Mouse (Mus musculus) gastrocnemius, postnatal 36 days (tissue): Measurements from ENCODE around the gene Pde4d. TPM values are rescaled to one million over a fixed set of nuclear protein-coding genes. Genes with fewer than 3 reads are reported as not detected.

Source experiments
- DNase-seq, 2 experiments: peaks; one replicate each; pipeline ENCODE4 v3.0.0; 2022
- intact Hi-C: fragments of 180-260 bp; cut with DNase I; formaldehyde crosslinking; loops from one replicate; pipeline ENCODE4 v1.15.1; 2025
- total RNA-seq, 2 experiments: library from RNA; stranded (reverse); gene quantifications; 2 replicates each; pipeline ENCODE4 v1.2.3; 2021

The Pde4d gene
- total RNA-seq, 2 experiments from 2014 or later, result 190 to 235 TPM

- intact Hi-C loops, result no loop called here
Observed at GRCm38 (mm10) chr13:108552995-108553394, 103.2 kb downstream of the Pde4d start.

GRCm38 (mm10) chr13:108554901-108555300, 105.2 kb downstream of the Pde4d start:
- intact Hi-C loops, result no loop called here

More at GRCm38 (mm10) chr13:108552995-108553394, 103.2 kb downstream of the Pde4d start:
- no peak for DNase-seq

GRCm38 (mm10) chr13:108596938-108597337, 147.2 kb downstream of the Pde4d start:
- intact Hi-C loops, result no loop called here
- DNase-seq, result no peak

More at GRCm38 (mm10) chr13:108554901-108555300, 105.2 kb downstream of the Pde4d start:
- no peak for DNase-seq

- intact Hi-C loops, result no loop called here
- no peak for DNase-seq
Observed at GRCm38 (mm10) chr13:108598673-108599072, 148.9 kb downstream of the Pde4d start.

- intact Hi-C loops, result no loop called here
- no peak for DNase-seq
Observed at GRCm38 (mm10) chr13:108599186-108599900, 149.6 kb downstream of the Pde4d start.

GRCm38 (mm10) chr13:108601021-108601420, 151.3 kb downstream of the Pde4d start:
- intact Hi-C loops, result no loop called here
- DNase-seq, result no peak

GRCm38 (mm10) chr13:108603502-108603901, 153.8 kb downstream of the Pde4d start:
- DNase-seq, result no peak
- intact Hi-C loops, result no loop called here

- intact Hi-C loops, result no loop called here
- no peak for DNase-seq
Observed at GRCm38 (mm10) chr13:108604213-108604612, 154.5 kb downstream of the Pde4d start.

GRCm38 (mm10) chr13:108618207-108618606, 168.5 kb downstream of the Pde4d start:
- DNase-seq, result no peak
- intact Hi-C loops, result no loop called here

GRCm38 (mm10) chr13:108622681-108623080, 172.9 kb downstream of the Pde4d start:
- DNase-seq, result no peak
- intact Hi-C loops, result no loop called here

- intact Hi-C loops, result no loop called here
- no peak for DNase-seq
Observed at GRCm38 (mm10) chr13:108623929-108624328, 174.2 kb downstream of the Pde4d start.

GRCm38 (mm10) chr13:108626166-108626565, 176.4 kb downstream of the Pde4d start:
- no peak for DNase-seq
- intact Hi-C loops, result no loop called here

- intact Hi-C loops, result no loop called here
- DNase-seq, result no peak
Observed at GRCm38 (mm10) chr13:108628501-108628900, 178.8 kb downstream of the Pde4d start.

- intact Hi-C loops, result no loop called here
- no peak for DNase-seq
Observed at GRCm38 (mm10) chr13:108630576-108630975, 180.8 kb downstream of the Pde4d start.

- intact Hi-C loops, result no loop called here
Observed at GRCm38 (mm10) chr13:108631222-108631621, 181.5 kb downstream of the Pde4d start.

GRCm38 (mm10) chr13:108636526-108636925, 186.8 kb downstream of the Pde4d start:
- intact Hi-C loops, result no loop called here
- no peak for DNase-seq

More at GRCm38 (mm10) chr13:108631222-108631621, 181.5 kb downstream of the Pde4d start:
- DNase-seq, result no peak

GRCm38 (mm10) chr13:108642259-108642658, 192.5 kb downstream of the Pde4d start:
- DNase-seq, result no peak
- intact Hi-C loops, result no loop called here

GRCm38 (mm10) chr13:108646801-108647200, 197.1 kb downstream of the Pde4d start:
- no peak for DNase-seq
- intact Hi-C loops, result no loop called here

GRCm38 (mm10) chr13:108647239-108647638, 197.5 kb downstream of the Pde4d start:
- intact Hi-C loops, result no loop called here
- no peak for DNase-seq

- intact Hi-C loops, result no loop called here
Observed at GRCm38 (mm10) chr13:108654026-108654723, 204.4 kb downstream of the Pde4d start.

GRCm38 (mm10) chr13:108666579-108666978, 216.8 kb downstream of the Pde4d start:
- intact Hi-C loops, result no loop called here

More at GRCm38 (mm10) chr13:108654026-108654723, 204.4 kb downstream of the Pde4d start:
- no peak for DNase-seq

GRCm38 (mm10) chr13:108667077-108667476, 217.3 kb downstream of the Pde4d start:
- intact Hi-C loops, result no loop called here
- no peak for DNase-seq

More at GRCm38 (mm10) chr13:108666579-108666978, 216.8 kb downstream of the Pde4d start:
- DNase-seq, result no peak
